Mouse (Mus musculus) limb, embryonic 13.5 days (tissue): ENCODE results near the gene Hmgn1. TPM values are rescaled to one million over a fixed set of nuclear protein-coding genes. Genes with fewer than 3 reads are reported as not detected.
"Not testable (repeated sequence)": the region's sequence is repeated elsewhere in the genome, so short reads cannot be mapped to it uniquely, and the experiment has no call there.

ENCODE experiments used
- ATAC-seq: fragments of 200-750 bp; cut with Nextera tagmentation; 2 replicates; pipeline ENCODE4 v1.8.0; 2017; ENCODE audit warnings: low read depth, moderate number of reproducible peaks, moderate TSS enrichment; ENCODE audit not compliant: low FRiP score
- H3K27ac ChIP-seq: fragments of 300-500 bp; sonication (generic); 2 replicates; pipeline ENCODE4 v1.5.1; 2015; ENCODE audit warnings: inconsistent platforms, mild to moderate bottlenecking, moderate library complexity
- H3K27me3 ChIP-seq: fragments of 300-500 bp; sonication (generic); 2 replicates; pipeline ENCODE4 v1.6.1; 2015; ENCODE audit warnings: mild to moderate bottlenecking, inconsistent platforms
- H3K36me3 ChIP-seq: fragments of 300-500 bp; sonication (generic); 2 replicates; pipeline ENCODE4 v1.6.1; 2015; ENCODE audit warnings: inconsistent platforms, mild to moderate bottlenecking, moderate library complexity
- H3K4me1 ChIP-seq: fragments of 300-500 bp; sonication (generic); 2 replicates; pipeline ENCODE4 v1.6.1; 2015; ENCODE audit warnings: inconsistent platforms
- H3K4me2 ChIP-seq: fragments of 300-500 bp; sonication (generic); replicated peaks from 2 replicates; pipeline ENCODE4 v1.6.1; 2015; ENCODE audit warnings: inconsistent platforms, mild to moderate bottlenecking, moderate library complexity
- H3K4me3 ChIP-seq: fragments of 300-500 bp; sonication (generic); 2 replicates; pipeline ENCODE4 v1.5.1; 2015; ENCODE audit warnings: moderate library complexity, mild to moderate bottlenecking, inconsistent platforms
- H3K9ac ChIP-seq: fragments of 300-500 bp; sonication (generic); 2 replicates; pipeline ENCODE4 v1.6.1; 2015; ENCODE audit warnings: mild to moderate bottlenecking, inconsistent platforms
- H3K9me3 ChIP-seq: fragments of 300-500 bp; sonication (generic); 2 replicates; pipeline ENCODE4 v1.6.1; 2016; ENCODE audit warnings: inconsistent platforms
- WGBS: fragments of 180-500 bp; shearing (Covaris S2); methylation state at CpG from one replicate; pipeline ENCODE4 v1.1.7; 2015; 5-methylcytosine and 5-hydroxymethylcytosine counted together
- polyA plus RNA-seq: library from polyadenylated mRNA; unstranded; fragments of >200 nt; fragmentation: Nextera tagmentation; extraction: Ambion mirVana; gene quantifications from 2 replicates; pipeline ENCODE4 v1.2.1, GENCODE M21; 2015

Hmgn1 gene
- polyA plus RNA-seq, 1 experiment from 2014 or later: 813 TPM

DNA sequence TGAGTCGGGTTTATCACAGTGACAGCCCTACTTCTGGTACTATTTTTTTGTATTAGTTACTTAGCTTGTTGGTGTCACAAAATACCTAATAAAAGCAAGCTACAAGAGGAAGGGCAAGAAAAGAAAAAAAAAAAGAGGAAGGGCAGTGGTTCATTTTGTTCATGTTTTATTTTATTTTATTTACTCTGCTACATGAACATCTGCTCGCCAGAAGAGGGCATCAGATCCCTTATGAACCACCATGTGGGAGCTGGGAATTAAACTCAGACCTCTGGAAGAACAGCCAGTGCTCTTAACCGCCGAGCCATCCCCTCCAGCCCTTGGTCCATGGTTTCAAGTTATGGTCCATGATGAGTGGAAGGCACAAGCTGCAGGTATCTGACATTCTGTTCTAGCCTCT lies 12.8 kb downstream of the Hmgn1 start:
- H3K4me3 ChIP-seq: no peak overlapping the region
- H3K36me3 ChIP-seq: no peaks in the 10 kb centered on the region
- no peak for ATAC-seq
- 55% methylated on average over 4 of the region's 4 CpGs for WGBS
- H3K27ac ChIP-seq: no peak overlapping the region
- no peaks in the 10 kb centered on the region for H3K9me3 ChIP-seq
- H3K27me3 ChIP-seq: no peaks in the 10 kb centered on the region
- peaks cover 3% of the 10 kb centered on the region; the same call in 1 of the 2 replicates for H3K4me1 ChIP-seq
- no peak overlapping the region for H3K4me2 ChIP-seq
- H3K9ac ChIP-seq: no peak overlapping the region

DNA sequence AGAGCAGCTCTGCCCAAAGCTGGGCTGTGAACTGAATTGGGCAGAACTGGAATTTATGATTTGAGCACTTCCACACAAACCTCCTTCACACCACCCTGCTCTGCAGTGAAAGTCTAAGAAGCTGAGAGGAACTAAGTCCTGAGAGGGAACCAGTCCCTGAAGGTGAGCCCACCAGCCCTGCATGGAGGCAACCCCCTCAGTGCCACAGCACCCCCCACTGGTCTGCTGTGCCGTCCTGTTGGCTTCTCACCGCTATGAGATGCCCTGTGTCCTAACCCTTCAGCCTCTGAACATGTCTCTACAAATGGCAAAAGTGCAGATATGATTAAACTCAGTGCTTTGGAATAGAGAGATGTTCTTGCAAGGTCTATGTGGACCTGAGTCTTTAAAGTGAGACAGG lies 14.8 kb downstream of the Hmgn1 start:
- 51% methylated on average over 2 of the region's 2 CpGs for WGBS
- Histone ChIP-seq H3K27me3 (no peaks in the 10 kb centered on the region), H3K27ac (no peak overlapping the region), H3K4me1 (peaks cover 3% of the 10 kb centered on the region; the same call in 1 of the 2 replicates), H3K36me3 (no peaks in the 10 kb centered on the region), H3K9ac (no peak overlapping the region), H3K4me2 (no peak overlapping the region), H3K9me3 (no peaks in the 10 kb centered on the region), H3K4me3 (no peak overlapping the region)
- ATAC-seq: no peak

DNA sequence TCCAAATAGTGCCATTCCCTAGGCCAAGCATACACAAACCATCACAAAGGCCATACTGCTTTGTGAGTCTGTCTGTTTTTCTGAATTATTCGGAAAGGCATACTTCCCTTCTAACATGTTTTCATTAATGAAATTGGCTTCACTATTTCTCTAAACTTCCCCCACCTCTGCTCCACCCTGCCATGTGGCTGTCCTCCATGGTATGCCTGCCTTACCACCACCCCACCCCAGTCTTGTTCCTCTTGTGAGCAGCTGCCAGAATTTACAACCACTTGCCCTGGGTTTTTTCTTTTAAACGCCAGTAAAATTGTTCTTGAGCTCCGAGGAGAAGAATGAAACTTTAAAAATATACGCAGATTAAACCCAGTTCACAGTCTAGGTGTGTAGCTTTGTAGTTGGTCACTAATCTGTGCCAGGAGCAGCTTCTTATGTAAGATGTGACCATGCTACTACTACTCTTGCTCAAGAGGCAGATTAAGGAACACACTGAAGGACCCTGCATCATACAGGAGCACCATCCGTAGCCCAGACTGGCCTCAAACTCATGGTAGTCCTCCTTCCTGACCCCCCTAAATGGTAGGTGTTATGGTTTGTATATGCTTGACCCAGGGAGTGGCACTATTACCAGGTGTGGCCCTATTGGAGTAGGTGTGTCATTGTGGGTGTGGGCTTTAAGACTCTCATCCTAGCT lies 16.7 kb downstream of the Hmgn1 start:
- Histone ChIP-seq H3K4me2 (no peak overlapping the region), H3K36me3 (no peaks in the 10 kb centered on the region), H3K9ac (no peak overlapping the region), H3K4me1 (peaks cover 3% of the 10 kb centered on the region; the same call in 1 of the 2 replicates), H3K27ac (no peak overlapping the region), H3K4me3 (no peak overlapping the region), H3K9me3 (no peaks in the 10 kb centered on the region), H3K27me3 (no peaks in the 10 kb centered on the region)
- no peak for ATAC-seq
- 64% methylated on average over 5 of the region's 5 CpGs for WGBS

DNA sequence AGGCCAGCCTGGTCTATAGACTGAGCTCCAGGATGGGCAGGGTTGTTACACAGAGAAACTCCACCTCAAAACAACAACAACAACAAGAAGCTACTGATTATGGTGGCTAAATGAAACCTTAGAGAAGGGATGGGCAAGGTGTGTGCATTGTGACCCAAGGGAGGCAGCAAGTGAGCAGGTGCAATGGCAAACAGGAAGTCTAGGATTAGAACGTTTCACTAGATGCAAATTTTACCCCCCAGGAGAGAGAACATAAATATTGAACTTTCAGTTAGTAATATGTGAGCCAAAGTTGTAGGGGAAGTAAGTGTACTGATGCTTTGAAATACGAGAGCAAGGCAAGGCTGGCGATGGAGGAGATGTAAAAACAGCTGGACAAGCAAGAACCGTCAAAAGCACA lies 17.9 kb downstream of the Hmgn1 start:
- Histone ChIP-seq H3K27me3 (no peaks in the 10 kb centered on the region), H3K27ac (no peak overlapping the region), H3K9ac (no peak overlapping the region), H3K36me3 (no peaks in the 10 kb centered on the region), H3K4me2 (no peak overlapping the region), H3K9me3 (no peaks in the 10 kb centered on the region), H3K4me3 (no peak overlapping the region), H3K4me1 (peaks cover 3% of the 10 kb centered on the region; the same call in 1 of the 2 replicates)
- no peak for ATAC-seq
- WGBS: 53% methylated on average over 4 of the region's 4 CpGs

DNA sequence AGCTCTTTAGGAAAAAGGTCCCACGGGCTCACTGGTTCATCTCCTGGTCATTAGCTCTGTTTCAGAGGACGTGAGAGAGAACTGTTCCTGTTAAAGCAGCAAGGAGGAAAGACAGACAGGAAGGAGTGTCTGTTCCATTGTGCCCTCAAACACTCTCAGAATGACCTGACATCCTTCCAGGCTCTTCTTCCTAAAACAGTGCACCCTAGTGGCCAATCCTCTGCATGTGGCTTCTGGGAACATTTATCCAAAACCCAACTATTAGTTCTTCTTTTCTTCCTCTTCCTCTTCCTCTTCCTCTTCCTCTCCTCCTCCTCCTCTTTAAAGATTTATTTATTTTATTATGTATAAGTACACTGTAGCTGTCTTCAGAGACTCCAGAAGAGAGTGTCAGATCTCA lies 24.5 kb downstream of the Hmgn1 start:
- H3K4me1 ChIP-seq: no peaks in the 10 kb centered on the region

DNA sequence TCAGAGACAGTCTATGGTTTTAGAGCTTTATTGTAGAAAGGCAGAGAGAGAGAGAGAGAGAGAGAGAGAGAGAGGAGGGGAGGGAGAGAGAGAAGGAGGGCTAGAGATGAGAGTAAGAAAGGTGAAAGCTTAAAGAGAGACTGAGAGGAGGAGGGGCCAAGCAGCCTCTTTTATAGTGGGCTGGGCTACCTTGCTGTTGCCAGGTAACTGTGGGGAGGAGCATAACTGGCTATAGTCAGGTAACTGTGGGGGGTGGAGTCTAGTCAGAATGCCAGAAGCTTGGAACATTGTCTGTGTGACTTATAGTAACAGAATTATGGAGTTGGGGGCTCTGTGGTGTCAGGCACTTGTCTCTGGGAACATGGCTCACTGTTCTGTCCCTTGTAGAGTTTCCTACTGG lies 29.7 kb downstream of the Hmgn1 start:
- H3K27ac ChIP-seq, H3K9ac ChIP-seq, H3K4me2 ChIP-seq, H3K4me3 ChIP-seq, H3K36me3 ChIP-seq, H3K9me3 ChIP-seq, ATAC-seq, H3K27me3 ChIP-seq, H3K4me1 ChIP-seq: not testable (repeated sequence)

More for the DNA sequence above, 24.5 kb downstream of the Hmgn1 start:
- Histone ChIP-seq H3K9me3 (no peaks in the 10 kb centered on the region), H3K4me2 (no peak overlapping the region), H3K4me3 (no peak overlapping the region), H3K27ac (no peak overlapping the region), H3K36me3 (no peaks in the 10 kb centered on the region), H3K27me3 (no peaks in the 10 kb centered on the region), H3K9ac (no peak overlapping the region)
- ATAC-seq: no peak
- 41% methylated on average over 2 of the region's 2 CpGs for WGBS

DNA sequence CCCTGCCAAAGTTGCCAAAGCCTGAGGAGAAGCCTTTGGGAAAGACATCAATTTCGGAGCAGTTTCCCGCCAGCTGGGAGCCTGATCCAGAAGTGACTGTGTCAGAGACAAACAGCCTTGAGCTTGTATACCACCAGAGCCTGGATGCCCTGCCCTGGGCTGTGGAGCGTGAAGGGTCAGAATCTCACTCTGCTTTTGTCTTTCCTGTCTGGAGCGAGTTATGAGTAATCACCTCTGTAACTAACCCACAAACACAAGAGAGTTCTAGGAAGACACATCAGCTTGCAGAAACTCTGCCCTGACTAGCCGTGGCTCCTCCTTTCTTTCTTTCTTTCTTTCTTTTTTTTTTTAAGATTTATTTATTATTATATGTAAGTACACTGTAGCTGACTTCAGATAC lies 31.6 kb downstream of the Hmgn1 start:
- WGBS: 88% methylated on average over 5 of the region's 5 CpGs
- no peaks in the 10 kb centered on the region for H3K36me3 ChIP-seq
- H3K4me2 ChIP-seq: no peak overlapping the region
- no peaks in the 10 kb centered on the region for H3K4me1 ChIP-seq
- no peak overlapping the region for H3K4me3 ChIP-seq
- H3K27me3 ChIP-seq: no peaks in the 10 kb centered on the region
- no peak overlapping the region for H3K27ac ChIP-seq
- no peak for ATAC-seq
- no peak overlapping the region for H3K9ac ChIP-seq
- no peaks in the 10 kb centered on the region for H3K9me3 ChIP-seq

DNA sequence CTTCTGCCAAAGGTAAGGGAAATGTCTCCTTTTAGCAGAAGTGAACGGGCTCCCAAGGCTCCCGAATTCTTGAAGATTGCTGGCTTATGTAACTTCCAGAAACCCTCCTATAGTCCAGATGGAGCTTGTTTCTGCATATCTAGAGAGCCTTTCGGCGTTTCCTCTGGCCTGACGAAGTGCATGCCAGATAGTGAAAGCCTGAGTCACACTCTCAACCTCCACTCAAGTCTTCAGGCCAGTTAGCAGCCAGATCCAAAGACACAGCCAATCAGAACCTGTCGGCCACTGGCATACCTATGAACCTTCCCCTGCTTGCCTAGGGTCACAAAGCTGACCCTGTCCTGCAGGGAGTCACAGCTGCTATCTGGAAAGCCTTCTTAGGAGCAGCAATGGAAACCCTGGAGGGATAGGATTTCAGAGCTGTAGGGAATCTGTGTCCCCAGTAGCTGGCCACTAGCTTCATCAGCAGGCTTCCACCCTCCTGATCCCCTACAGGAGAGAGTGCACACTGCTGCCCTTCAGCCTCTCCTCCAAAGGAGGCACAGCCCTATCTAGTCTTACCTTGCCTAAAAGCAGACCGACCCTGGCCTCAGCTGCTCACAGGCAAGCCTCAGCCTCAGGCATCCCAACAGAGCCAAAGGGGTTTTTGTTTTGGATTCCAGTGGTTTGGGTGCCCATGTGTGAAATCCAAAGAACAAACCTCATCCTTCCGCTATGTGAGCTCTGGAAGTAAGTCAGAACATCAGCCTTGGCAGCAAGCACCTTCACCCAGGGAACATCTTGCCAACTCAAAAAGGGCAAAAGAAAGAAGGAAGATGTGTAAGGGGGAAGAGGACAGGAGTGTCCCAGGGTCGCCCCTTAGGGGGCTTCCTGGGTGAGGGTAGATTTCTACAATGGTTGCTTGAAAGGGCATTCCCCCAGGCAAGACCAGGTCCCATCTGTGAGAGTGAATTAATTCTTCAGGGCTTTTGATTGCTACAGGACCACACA lies 35.7 kb downstream of the Hmgn1 start:
- no peak overlapping the region for H3K4me2 ChIP-seq
- no peaks in the 10 kb centered on the region for H3K36me3 ChIP-seq
- H3K27me3 ChIP-seq: no peaks in the 10 kb centered on the region
- ATAC-seq: no peak
- H3K9ac ChIP-seq: peak overlapping the region; percentile 19; the same call in 1 of the 2 replicates
- no peaks in the 10 kb centered on the region for H3K4me1 ChIP-seq
- no peak overlapping the region for H3K27ac ChIP-seq
- H3K9me3 ChIP-seq: no peaks in the 10 kb centered on the region
- 64% methylated on average over 9 of the region's 9 CpGs for WGBS
- no peak overlapping the region for H3K4me3 ChIP-seq

DNA sequence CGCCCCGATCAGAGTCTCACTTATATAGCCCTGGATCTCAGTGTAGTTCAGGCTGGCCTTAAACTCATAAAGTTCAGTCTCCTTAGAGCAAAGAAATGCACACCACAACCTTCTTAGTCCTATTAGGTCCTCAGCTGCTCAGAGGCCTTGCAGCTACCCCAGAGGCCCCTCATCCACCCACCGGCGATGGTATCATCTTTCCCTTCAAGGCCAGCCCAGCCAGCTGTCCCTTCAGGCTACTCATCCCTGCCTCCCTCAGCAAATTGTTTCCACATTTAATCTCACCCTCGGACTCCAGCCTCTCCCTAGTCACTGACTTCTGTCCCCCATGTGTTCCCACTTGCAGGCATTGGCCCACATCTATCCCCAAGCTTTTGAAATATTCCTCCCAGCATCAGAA lies 39.4 kb downstream of the Hmgn1 start:
- 50% methylated on average over 5 of the region's 5 CpGs for WGBS
- Histone ChIP-seq H3K9ac (no peak overlapping the region), H3K27me3 (no peaks in the 10 kb centered on the region), H3K36me3 (no peaks in the 10 kb centered on the region), H3K27ac (no peak overlapping the region), H3K4me3 (no peak overlapping the region), H3K9me3 (no peaks in the 10 kb centered on the region), H3K4me1 (peaks cover 6% of the 10 kb centered on the region), H3K4me2 (no peak overlapping the region)
- ATAC-seq: peak; percentile 24

DNA sequence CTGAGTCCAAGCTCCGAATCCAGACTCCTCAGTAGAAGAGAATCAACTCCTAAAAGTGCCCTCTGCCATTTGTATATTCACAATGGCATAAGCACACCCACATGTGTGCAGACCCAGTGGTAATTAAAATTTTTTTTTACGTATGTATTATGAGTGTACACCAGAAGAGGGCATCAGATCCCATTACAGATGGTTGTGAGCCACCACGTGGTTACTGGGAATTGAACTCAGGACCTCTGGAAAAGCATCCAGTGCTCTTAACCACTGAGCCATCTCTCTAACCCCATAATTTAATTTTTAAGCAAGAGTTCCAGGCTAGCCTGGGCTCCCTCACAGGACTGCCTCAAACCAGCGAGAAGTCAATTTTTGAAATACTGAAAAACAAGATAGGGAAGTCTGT lies 40.1 kb downstream of the Hmgn1 start:
- Histone ChIP-seq H3K9ac (no peak overlapping the region), H3K4me2 (no peak overlapping the region), H3K27me3 (no peaks in the 10 kb centered on the region), H3K36me3 (no peaks in the 10 kb centered on the region), H3K27ac (no peak overlapping the region), H3K4me1 (peaks cover 8% of the 10 kb centered on the region), H3K9me3 (no peaks in the 10 kb centered on the region), H3K4me3 (no peak overlapping the region)
- no peak for ATAC-seq
- WGBS: 76% methylated on average over 4 of the region's 4 CpGs

DNA sequence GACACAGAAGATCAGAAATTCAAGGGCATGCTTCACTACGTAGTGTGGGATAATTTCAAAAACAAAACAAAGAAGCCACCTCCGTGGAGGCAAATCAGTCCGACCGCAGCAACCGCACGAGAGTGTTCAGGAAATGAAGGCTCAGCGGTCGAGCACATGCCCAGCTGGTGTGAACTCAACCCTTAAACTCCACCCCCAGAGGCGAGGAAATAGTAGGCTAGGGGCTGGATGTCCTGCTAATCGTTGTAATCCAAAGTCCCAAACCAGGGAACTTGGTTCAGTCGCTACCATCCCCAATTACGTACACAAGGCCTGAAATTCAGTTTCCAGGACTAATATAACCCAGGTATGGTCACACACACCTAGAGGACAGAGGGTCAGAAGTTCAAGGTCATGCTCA lies 40.5 kb downstream of the Hmgn1 start:
- ATAC-seq: no peak
- Histone ChIP-seq H3K9me3 (no peaks in the 10 kb centered on the region), H3K4me1 (peaks cover 8% of the 10 kb centered on the region), H3K36me3 (no peaks in the 10 kb centered on the region), H3K4me3 (no peak overlapping the region), H3K4me2 (no peak overlapping the region), H3K27me3 (no peaks in the 10 kb centered on the region), H3K27ac (no peak overlapping the region), H3K9ac (no peak overlapping the region)
- WGBS: 65% methylated on average over 12 of the region's 12 CpGs

DNA sequence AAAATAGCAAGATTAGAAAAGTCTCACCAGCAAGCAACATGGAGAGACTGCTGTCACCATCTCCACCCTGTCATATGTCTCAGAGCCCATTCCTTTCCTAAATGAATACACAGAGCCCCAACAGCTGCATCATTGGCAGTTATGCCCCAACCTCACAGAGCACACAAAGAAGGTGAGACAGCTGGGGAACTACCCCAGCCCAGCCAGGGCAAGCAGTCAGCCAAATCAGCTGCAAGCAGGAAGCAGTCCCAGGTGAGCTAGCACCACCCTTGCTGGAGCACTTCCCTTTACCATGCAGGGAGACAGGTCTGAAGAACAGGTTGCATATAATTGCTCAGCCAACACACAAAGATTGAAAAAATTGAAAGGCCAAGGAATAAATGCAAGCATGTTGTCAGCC lies 41.9 kb downstream of the Hmgn1 start:
- H3K4me3 ChIP-seq: no peak overlapping the region
- H3K9me3 ChIP-seq: no peaks in the 10 kb centered on the region
- no peak for ATAC-seq
- no peak overlapping the region for H3K4me2 ChIP-seq
- H3K9ac ChIP-seq: no peak overlapping the region
- H3K27me3 ChIP-seq: no peaks in the 10 kb centered on the region
- peaks cover 14% of the 10 kb centered on the region for H3K4me1 ChIP-seq
- H3K36me3 ChIP-seq: peaks cover 4% of the 10 kb centered on the region
- H3K27ac ChIP-seq: no peak overlapping the region
